Mouse (Mus musculus): ENCODE measurements around the gene Exosc5. TPM values are rescaled to one million over a fixed set of nuclear protein-coding genes. Genes with fewer than 3 reads are reported as not detected.

Gene Exosc5
- total and polyA plus RNA-seq, 3 experiments: 105 to 125 (median 123) TPM

DNA sequence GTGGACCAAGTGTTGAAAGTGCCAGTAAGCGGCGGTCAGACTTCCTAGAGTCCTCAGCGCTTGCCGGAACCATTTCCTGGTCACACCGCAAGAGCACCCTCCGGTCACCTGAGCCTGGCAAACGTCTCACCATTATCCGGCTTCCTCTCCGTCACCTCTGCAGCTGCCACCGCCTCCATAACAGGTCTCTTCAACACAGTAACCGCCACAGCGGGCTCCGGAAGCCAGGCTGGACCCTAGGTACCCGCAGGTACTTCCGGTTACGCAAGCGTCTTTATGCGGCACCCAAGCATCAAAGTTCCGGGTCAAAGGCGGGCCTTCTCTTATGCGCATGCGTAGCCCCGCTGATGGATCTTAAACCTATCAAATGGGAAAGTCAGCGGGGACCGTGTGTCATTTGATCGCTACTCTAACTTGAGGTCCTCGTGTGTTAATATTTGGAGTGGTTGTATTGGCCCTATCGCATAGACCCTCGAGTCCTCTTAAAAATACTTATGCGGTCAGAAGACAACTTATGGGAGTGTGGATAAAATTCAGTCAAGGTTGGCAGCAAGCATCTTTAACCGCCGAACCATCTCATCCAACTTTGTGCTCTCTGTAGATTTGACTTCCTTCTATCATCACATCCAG lies 59.9 kb downstream of the Exosc5 start, which contains the start of gene Ccdc97 (continued):
- no peak for TF ChIP-seq JUND (conservative IDR thresholded peaks at IDR 0.05; ENCODE audit: low read depth, low read length)
- TF ChIP-seq CHD1 (IDR thresholded peaks at IDR 0.05; ENCODE audit: low read depth, low read length): no peak
- no peak for TF ChIP-seq UBTF (IDR thresholded peaks at IDR 0.05; ENCODE audit: low read depth, low read length)
- no peak for TF ChIP-seq RCOR1 (conservative IDR thresholded peaks at IDR 0.05; ENCODE audit: low read depth, low read length)
- no peak for TF ChIP-seq RAD21 (IDR thresholded peaks at IDR 0.05; ENCODE audit: low read depth, low read length)
- peak; percentile 70 for TF ChIP-seq BHLHE40 (IDR thresholded peaks at IDR 0.05; ENCODE audit: low read depth, low read length)
- TF ChIP-seq TBP (conservative IDR thresholded peaks at IDR 0.05; ENCODE audit: low read depth, low read length): peak; percentile 71; the same call in 1 of the 2 replicates
- peak; percentile 88 for TF ChIP-seq NELFE (IDR thresholded peaks at IDR 0.05; ENCODE audit: low read depth, low read length)
- no peak for TF ChIP-seq MAZ (IDR thresholded peaks at IDR 0.05; ENCODE audit: low read depth, low read length)
- peak; percentile 94 for TF ChIP-seq NRF1 (IDR thresholded peaks at IDR 0.05; ENCODE audit: low read depth, low read length)
- peak; percentile 99 for TF ChIP-seq POLR2AphosphoS2 (IDR thresholded peaks at IDR 0.05; ENCODE audit: low read depth, low read length)

DNA sequence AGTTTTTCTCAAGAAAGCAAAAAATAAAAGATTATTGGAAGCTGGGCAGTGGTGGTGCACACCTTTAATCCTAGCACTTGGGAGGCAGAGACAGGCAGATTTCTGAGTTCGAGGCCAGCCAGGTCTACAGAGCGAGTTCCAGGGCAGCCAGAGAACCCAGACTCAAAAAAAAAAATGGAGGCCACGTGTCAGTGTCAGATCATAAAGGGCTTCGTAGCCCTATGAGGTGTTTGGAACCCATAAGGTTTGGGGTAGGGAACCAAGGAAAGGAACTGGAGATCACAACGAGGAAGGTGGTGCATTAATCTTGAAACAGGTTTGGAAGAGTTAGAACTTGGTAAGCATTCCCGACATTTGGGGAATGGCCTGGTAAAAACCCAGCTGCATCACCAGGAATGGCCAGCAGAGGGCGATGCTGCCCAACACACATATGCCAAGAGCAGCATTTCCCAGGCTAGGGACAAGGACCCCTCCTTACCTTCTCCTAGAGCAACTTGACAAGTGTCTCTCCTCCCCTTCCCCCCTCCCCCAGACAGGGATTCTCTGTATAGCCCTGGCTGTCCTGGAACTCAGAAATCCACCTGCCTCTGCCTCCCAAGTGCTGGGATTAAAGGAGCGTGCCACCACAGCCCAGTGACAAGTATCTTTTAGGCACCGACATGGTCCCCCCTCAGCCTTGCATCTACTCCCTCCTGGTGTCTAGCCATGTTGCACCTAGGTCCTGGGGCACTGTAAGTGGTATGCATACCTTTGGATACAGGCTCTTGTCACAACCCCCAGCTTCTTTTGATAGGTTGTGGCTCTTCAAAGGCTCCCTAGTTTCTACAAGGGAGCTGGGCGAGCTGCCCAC lies 61.0 kb downstream of the Exosc5 start:
- TF ChIP-seq RAD21 (IDR thresholded peaks at IDR 0.05; ENCODE audit: low read depth, low read length) (peak; percentile 44), E2F4 (IDR thresholded peaks at IDR 0.05; ENCODE audit: insufficient replicate concordance, low read depth, low read length) (no peak), SMC3 (IDR thresholded peaks at IDR 0.05; ENCODE audit: low read depth, low read length) (peak; percentile 42), MAX (IDR thresholded peaks at IDR 0.05; ENCODE audit: low read length) (no peak), USF2 (conservative IDR thresholded peaks at IDR 0.05; ENCODE audit: low read depth, low read length) (no peak), ZMIZ1 (IDR thresholded peaks at IDR 0.05; ENCODE audit: low read depth, low read length) (0 out of 2 replicates have a peak, but pooled peaks have one; percentile 26), HCFC1 (IDR thresholded peaks at IDR 0.05; ENCODE audit: low read depth, low read length) (no peak), IRF4 (IDR thresholded peaks at IDR 0.05; ENCODE audit: low read depth, low read length) (no peak), POLR2AphosphoS2 (IDR thresholded peaks at IDR 0.05; ENCODE audit: low read depth, low read length) (no peak), CTCF (conservative IDR thresholded peaks at IDR 0.05 in 1 of 2, IDR thresholded peaks at IDR 0.05 in 1 of 2; ENCODE audit: low read depth in 2 of 2, low read length in 2 of 2) (peak; percentile 72 to 96), SIN3A (IDR thresholded peaks at IDR 0.05; ENCODE audit: low read length) (no peak)
- peak; percentile 54 for DNase-seq (ENCODE audit: extremely low read depth)
- Histone ChIP-seq H3K4me1 (ENCODE audit: control insufficient read depth in 1 of 2, insufficient read depth in 2 of 2) (peaks cover 3 to 27% of the 10 kb centered on the region in 2 experiments; a peak in 3 of 4 replicates), H3K36me3 (replicated peaks in 1 of 2; ENCODE audit: control insufficient read depth in 1 of 2, insufficient read depth in 1 of 2, low read length in 1 of 2) (peaks cover 54 to 72% of the 10 kb centered on the region in 2 experiments), H3K27ac (ENCODE audit: insufficient read depth, low read depth) (peak overlapping the region; percentile 47; the same call in 1 of the 2 replicates), H3K9me3 (replicated peaks; ENCODE audit: low read length) (no peaks in the 10 kb centered on the region), H3K79me2 (replicated peaks; ENCODE audit: control insufficient read depth, extremely low read depth, insufficient read depth, poor library complexity, severe bottlenecking) (peaks cover 15% of the 10 kb centered on the region), H3K4me3 (replicated peaks in 1 of 3; ENCODE audit: low read depth in 2 of 3, low read length in 2 of 3, poor library complexity in 1 of 3) (no peak overlapping the region), H3K4me2 (ENCODE audit: insufficient read depth, low read depth, poor library complexity, severe bottlenecking) (peak overlapping the region; percentile 78; the same call in 1 of the 2 replicates), H3K27me3 (replicated peaks) (no peaks in the 10 kb centered on the region), H3K9ac (ENCODE audit: insufficient read depth, low read depth) (0 out of 2 replicates have a peak overlapping the region, but pooled peaks have one; percentile 34)
- in situ Hi-C loops (cut with MboI; ENCODE audit: low pct_ligation_motif_present, low pct_unique_long_range_greater_than_20kb, low sequenced_read_pairs): loop anchor here (5.0 kb wide), 1 partner anchor 32 kb away; the partner anchor contains the start of gene Hnrnpul1
- dilution Hi-C loops (cut with MboI; ENCODE audit: extremely low pct_ligation_motif_present, extremely low pct_unique_long_range_greater_than_20kb, low sequenced_read_pairs): no loop called here
